Mouse (Mus musculus) intestine, postnatal 0 days (tissue): Measurements from ENCODE around the gene Lmbr1. TPM values are rescaled to one million over a fixed set of nuclear protein-coding genes. Genes with fewer than 3 reads are reported as not detected.
A peak's percentile ranks its signal among the peaks of the same experiment; 100 is the strongest.

Source experiments
- ATAC-seq: fragments of 200-750 bp; cut with Nextera tagmentation; 2 replicates; pipeline ENCODE4 v1.8.0; 2017; ENCODE audit warnings: mild to moderate bottlenecking, moderate TSS enrichment, moderate library complexity
- H3K27ac ChIP-seq: fragments of 300-500 bp; sonication (generic); 2 replicates; pipeline ENCODE4 v1.5.1; 2014; ENCODE audit warnings: mild to moderate bottlenecking, low read depth, low read length, moderate library complexity
- H3K27me3 ChIP-seq: fragments of 300-500 bp; sonication (generic); replicated peaks from 2 replicates; pipeline ENCODE4 v1.6.1; 2014; ENCODE audit warnings: low read length, mixed read lengths; ENCODE audit not compliant: control insufficient read depth, insufficient read depth
- H3K36me3 ChIP-seq: fragments of 300-500 bp; sonication (generic); 2 replicates; pipeline ENCODE4 v1.6.1; 2014; ENCODE audit warnings: mild to moderate bottlenecking, moderate library complexity; ENCODE audit not compliant: control insufficient read depth, insufficient read depth
- H3K4me1 ChIP-seq: fragments of 300-500 bp; sonication (generic); replicated peaks from 2 replicates; pipeline ENCODE4 v1.6.1; 2014; ENCODE audit warnings: antibody characterized with exemption, low read length, mixed read lengths; ENCODE audit not compliant: control insufficient read depth, insufficient read depth
- H3K4me2 ChIP-seq: fragments of 300-500 bp; sonication (generic); replicated peaks from 2 replicates; pipeline ENCODE4 v1.6.1; 2014; ENCODE audit warnings: low read depth, mild to moderate bottlenecking, moderate library complexity
- H3K4me3 ChIP-seq: fragments of 300-500 bp; sonication (generic); 2 replicates; pipeline ENCODE4 v1.5.1; 2014; ENCODE audit warnings: low read depth, low read length
- H3K9ac ChIP-seq: fragments of 300-500 bp; sonication (generic); 2 replicates; pipeline ENCODE4 v1.6.1; 2014; ENCODE audit warnings: mild to moderate bottlenecking, low read depth, low read length
- H3K9me3 ChIP-seq: fragments of 300-500 bp; sonication (generic); 2 replicates; pipeline ENCODE4 v1.6.1; 2016; ENCODE audit warnings: mixed run types; ENCODE audit not compliant: control insufficient read depth
- CTCF ChIP-seq: sonication (generic); IDR thresholded peaks from 2 replicates; pipeline ENCODE4 v1.5.1; 2016; ENCODE audit warnings: low read depth, mild to moderate bottlenecking, control low read depth, antibody characterized with exemption, moderate library complexity
- WGBS: fragments of 180-500 bp; shearing (Covaris S2); extraction: QIAGEN DNeasy Blood & Tissue Kit; methylation state at CpG from one replicate; pipeline ENCODE4 v1.1.7; 2014; 5-methylcytosine and 5-hydroxymethylcytosine counted together
- polyA plus RNA-seq: library from polyadenylated mRNA; unstranded; fragments of >200 nt; fragmentation: Nextera tagmentation; extraction: Ambion mirVana; gene quantifications from 2 replicates; pipeline ENCODE4 v1.2.1, GENCODE M21; 2015

The Lmbr1 gene
- polyA plus RNA-seq, 1 experiment from 2014 or later, result 9.0 TPM

DNA sequence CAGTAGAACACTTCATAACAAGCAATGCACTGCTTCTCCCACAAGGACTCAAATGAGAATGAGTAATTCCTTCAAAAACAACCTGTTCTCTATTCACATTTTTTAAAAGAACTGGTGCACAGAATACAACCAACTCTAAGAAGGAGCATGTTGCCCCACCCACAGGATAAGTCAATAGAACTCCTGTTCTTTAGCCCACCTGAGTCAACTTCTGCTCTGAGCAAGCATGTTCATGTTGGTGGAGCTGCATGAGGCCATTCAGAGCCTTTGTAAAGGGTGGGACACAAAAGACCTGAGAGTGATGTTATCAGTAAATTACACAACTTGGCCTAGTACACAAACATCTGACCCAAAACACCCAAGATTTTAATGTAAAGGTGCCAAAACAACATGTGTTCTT, 139.8 kb downstream of the Lmbr1 start:
- TF ChIP-seq CTCF, result no peak
- H3K27ac ChIP-seq, result no peak overlapping the region

DNA sequence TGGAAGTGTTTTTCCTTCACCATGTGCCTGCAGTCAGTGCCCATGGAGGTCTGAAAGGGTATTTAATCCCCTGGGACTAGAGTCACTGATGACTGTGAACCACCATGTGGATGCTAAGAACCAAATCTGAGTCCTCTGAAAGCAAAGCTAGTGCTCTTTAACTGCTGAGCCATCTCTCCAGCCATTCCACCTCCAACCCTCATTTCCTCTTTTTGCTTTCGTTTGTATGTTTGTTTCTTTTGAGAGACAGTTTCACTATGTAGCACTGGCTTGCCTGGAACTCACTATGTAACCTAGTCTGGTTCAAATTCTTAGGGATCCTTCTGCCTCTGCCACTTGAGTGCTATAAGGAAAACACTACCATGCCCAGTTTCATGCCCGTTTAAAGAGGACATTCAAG, 147.7 kb downstream of the Lmbr1 start:
- no peak overlapping the region for H3K4me3 ChIP-seq
- H3K4me1 ChIP-seq, result no peaks in the 10 kb centered on the region
- H3K4me2 ChIP-seq, result no peak overlapping the region
- H3K27me3 ChIP-seq, result no peaks in the 10 kb centered on the region
- no peak overlapping the region for H3K27ac ChIP-seq
- 74% methylated on average over 2 of the region's 2 CpGs for WGBS
- no peaks in the 10 kb centered on the region for H3K9me3 ChIP-seq
- no peak for TF ChIP-seq CTCF
- no peaks in the 10 kb centered on the region for H3K36me3 ChIP-seq
- no peak overlapping the region for H3K9ac ChIP-seq
- ATAC-seq, result no peak

More for the DNA sequence above, 139.8 kb downstream of the Lmbr1 start:
- Histone ChIP-seq H3K27me3 (no peaks in the 10 kb centered on the region), H3K9ac (no peak overlapping the region), H3K4me1 (no peaks in the 10 kb centered on the region), H3K4me3 (no peak overlapping the region), H3K9me3 (no peaks in the 10 kb centered on the region), H3K36me3 (no peaks in the 10 kb centered on the region), H3K4me2 (no peak overlapping the region)
- ATAC-seq, result no peak

DNA sequence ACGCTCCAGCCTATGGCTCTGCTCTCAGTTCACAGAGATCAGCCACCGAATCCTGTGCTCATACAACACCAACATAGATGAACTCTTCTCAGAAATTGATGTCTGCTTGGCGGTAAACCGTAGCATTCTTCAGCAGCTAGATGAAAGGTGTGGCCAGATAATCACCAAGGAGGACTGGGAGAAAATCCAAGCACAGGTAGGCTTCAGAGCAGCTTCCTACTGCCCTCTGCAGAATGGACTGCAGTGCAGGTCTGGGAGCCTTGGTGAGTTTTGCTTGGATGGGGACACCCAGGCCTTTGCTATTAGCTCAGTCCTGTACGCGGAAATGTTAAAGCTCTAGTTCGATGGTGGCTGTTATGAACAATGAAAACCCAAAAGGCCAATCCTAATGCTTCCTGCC, 154.1 kb downstream of the Lmbr1 start:
- Histone ChIP-seq H3K27me3 (no peaks in the 10 kb centered on the region), H3K9ac (no peak overlapping the region), H3K4me1 (no peaks in the 10 kb centered on the region), H3K4me3 (no peak overlapping the region), H3K27ac (no peak overlapping the region), H3K9me3 (no peaks in the 10 kb centered on the region), H3K36me3 (0 out of 2 replicates have a peak, but pooled peaks cover 4% of the 10 kb centered on the region), H3K4me2 (no peak overlapping the region)
- no peak for ATAC-seq
- 62% methylated on average over 7 of the region's 7 CpGs for WGBS
- TF ChIP-seq CTCF, result peak; percentile 56

DNA sequence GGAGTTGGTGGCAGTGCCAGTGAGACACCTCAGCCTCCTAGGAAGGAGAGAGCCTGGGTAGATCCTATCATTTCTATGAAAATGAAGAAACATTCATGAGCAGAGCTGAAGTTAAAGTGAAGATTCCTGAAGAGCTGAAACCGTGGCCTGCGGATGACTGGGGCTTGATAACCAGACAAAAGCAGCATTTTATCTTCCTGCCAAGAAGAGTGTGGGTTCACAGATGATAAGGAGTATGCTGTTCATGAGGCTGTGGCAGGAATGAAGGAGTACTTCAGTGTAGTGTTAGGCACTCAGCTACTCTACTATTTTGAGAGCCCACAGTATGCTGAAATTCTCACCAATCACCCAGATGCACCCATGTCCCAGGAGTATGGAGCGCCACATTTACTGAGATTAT, 160.2 kb downstream of the Lmbr1 start:
- TF ChIP-seq CTCF, result no peak
- H3K4me1 ChIP-seq, result no peaks in the 10 kb centered on the region
- no peak overlapping the region for H3K27ac ChIP-seq
- H3K36me3 ChIP-seq, result no peaks in the 10 kb centered on the region
- H3K9me3 ChIP-seq, result no peaks in the 10 kb centered on the region
- H3K27me3 ChIP-seq, result no peaks in the 10 kb centered on the region
- H3K4me3 ChIP-seq, result no peak overlapping the region
- ATAC-seq, result no peak
- no peak overlapping the region for H3K9ac ChIP-seq
- 74% methylated on average over 3 of the region's 3 CpGs for WGBS
- H3K4me2 ChIP-seq, result no peak overlapping the region

DNA sequence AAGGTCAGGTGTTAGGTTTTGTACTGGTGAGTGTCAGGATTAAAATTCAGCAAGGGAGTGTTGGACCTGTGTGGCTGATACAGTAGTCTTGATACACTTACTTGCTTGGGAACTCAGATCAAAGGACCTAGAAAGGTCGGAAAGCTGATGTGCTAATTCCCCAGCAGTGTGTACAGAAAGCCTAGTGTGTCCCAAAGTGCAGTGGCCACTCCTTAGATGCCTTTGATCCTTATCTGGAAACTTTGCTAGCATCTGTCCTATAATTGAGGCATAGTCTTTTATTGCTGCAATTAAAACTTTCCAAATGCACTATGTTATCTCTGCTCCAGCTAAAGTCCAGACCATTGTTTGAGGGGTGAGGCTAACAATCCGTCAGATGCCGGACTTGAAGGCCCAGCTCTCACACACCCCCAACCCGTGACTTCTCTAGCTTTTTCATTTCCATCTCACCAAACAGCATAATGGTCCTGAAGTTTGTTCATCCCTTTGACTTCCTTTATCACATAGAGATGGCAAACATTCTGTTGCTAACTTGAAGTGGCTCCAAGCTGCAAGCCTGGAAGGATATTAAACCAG, 166.1 kb downstream of the Lmbr1 start:
- peak; percentile 98 for ATAC-seq
- no peak overlapping the region for H3K9ac ChIP-seq
- H3K27me3 ChIP-seq, result no peaks in the 10 kb centered on the region
- no peak overlapping the region for H3K4me2 ChIP-seq
- no peaks in the 10 kb centered on the region for H3K36me3 ChIP-seq
- H3K4me3 ChIP-seq, result no peak overlapping the region
- no peaks in the 10 kb centered on the region for H3K9me3 ChIP-seq
- 0 out of 2 replicates have a peak, but pooled peaks cover 2% of the 10 kb centered on the region for H3K4me1 ChIP-seq
- H3K27ac ChIP-seq, result peak overlapping the region; percentile 15
- no peak for TF ChIP-seq CTCF
- WGBS, result 20% methylated on average over 4 of the region's 4 CpGs

DNA sequence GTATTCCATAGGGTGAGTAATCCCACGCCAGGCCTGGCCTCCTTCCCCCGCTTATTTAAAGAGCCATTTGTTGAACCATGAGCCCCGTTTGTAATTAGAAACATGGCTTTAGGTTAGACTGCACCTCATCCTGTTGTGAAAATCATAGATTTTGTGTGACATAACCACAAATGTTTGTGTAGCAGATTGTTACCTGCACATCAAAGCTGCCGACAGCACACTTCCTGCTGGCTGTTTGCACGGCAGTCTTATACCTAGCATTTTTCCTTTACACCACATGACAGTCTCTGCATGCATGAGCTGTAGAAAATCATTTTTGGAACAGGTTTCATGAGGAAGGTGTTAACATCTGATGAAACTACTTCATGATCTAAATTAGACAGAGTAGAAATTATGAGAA, 172.5 kb downstream of the Lmbr1 start:
- 60% methylated on average over 5 of the region's 5 CpGs for WGBS
- no peak overlapping the region for H3K9ac ChIP-seq
- TF ChIP-seq CTCF, result no peak
- H3K4me3 ChIP-seq, result no peak overlapping the region
- no peak overlapping the region for H3K4me2 ChIP-seq
- no peaks in the 10 kb centered on the region for H3K9me3 ChIP-seq
- H3K27me3 ChIP-seq, result no peaks in the 10 kb centered on the region
- no peak overlapping the region for H3K27ac ChIP-seq
- H3K36me3 ChIP-seq, result no peaks in the 10 kb centered on the region
- 0 out of 2 replicates have a peak, but pooled peaks cover 2% of the 10 kb centered on the region for H3K4me1 ChIP-seq
- ATAC-seq, result no peak
